Mouse (Mus musculus): ENCODE results near the gene Defa20. TPM values are rescaled to one million over a fixed set of nuclear protein-coding genes. Genes with fewer than 3 reads are reported as not detected.
"Not testable (repeated sequence)": the region's sequence is repeated elsewhere in the genome, so short reads cannot be mapped to it uniquely, and the experiment has no call there.

Defa20 gene
- not detected in 2 replicates for polyA plus RNA-seq (2014; fragmentation: Nextera tagmentation; extraction: Ambion mirVana)

GRCm38 (mm10) chr8:21508958-21509357, at the start of gene Defa20:
TSS of gene Defa20 (plus strand) at chr8:21509258.
- H3K36me3 ChIP-seq (ENCODE audit: control insufficient read depth, insufficient read depth, low read length); H3K27ac ChIP-seq (ENCODE audit: low read depth, low read length); H3K9ac ChIP-seq (replicated peaks; ENCODE audit: low read depth, low read length); H3K4me1 ChIP-seq (ENCODE audit: control insufficient read depth, insufficient read depth, low read length); ATAC-seq (ENCODE audit: low read depth); H3K27me3 ChIP-seq (ENCODE audit: control insufficient read depth, insufficient read depth, low read length); H3K9me3 ChIP-seq (ENCODE audit: control insufficient read depth, low read length); H3K4me3 ChIP-seq (ENCODE audit: low read depth, low read length); H3K4me2 ChIP-seq (ENCODE audit: low read depth, low read length): not testable (repeated sequence)
- no CpG with 5 or more reads among the region's 2 CpGs for WGBS

GRCm38 (mm10) chr8:21528732-21529131, 19.7 kb downstream of the Defa20 start, which contains the start of gene Defa32:
TSS of gene Defa32 (plus strand) at chr8:21529032.
- H3K4me2 ChIP-seq (ENCODE audit: low read depth, low read length); H3K9me3 ChIP-seq (ENCODE audit: control insufficient read depth, low read length); H3K4me3 ChIP-seq (ENCODE audit: low read depth, low read length); H3K27me3 ChIP-seq (ENCODE audit: control insufficient read depth, insufficient read depth, low read length); H3K4me1 ChIP-seq (ENCODE audit: control insufficient read depth, insufficient read depth, low read length); H3K9ac ChIP-seq (replicated peaks; ENCODE audit: low read depth, low read length); H3K27ac ChIP-seq (ENCODE audit: low read depth, low read length); H3K36me3 ChIP-seq (ENCODE audit: control insufficient read depth, insufficient read depth, low read length); ATAC-seq (ENCODE audit: low read depth): not testable (repeated sequence)
- WGBS = no CpG with 5 or more reads among the region's 2 CpGs

Other genes starting within 250 kb of the Defa20 start
- not detected in 2 replicates for gene Defa27, start 193.7 kb upstream of the Defa20 start, polyA plus RNA-seq (2014; fragmentation: Nextera tagmentation; extraction: Ambion mirVana)
- gene Defa29, start 182.2 kb upstream of the Defa20 start, polyA plus RNA-seq (2014; fragmentation: Nextera tagmentation; extraction: Ambion mirVana) = not detected in 2 replicates
- not detected in 2 replicates for gene Defa2, start 130.7 kb upstream of the Defa20 start, polyA plus RNA-seq (2014; fragmentation: Nextera tagmentation; extraction: Ambion mirVana)
- not detected in 2 replicates for gene Defa33, start 117.4 kb upstream of the Defa20 start, polyA plus RNA-seq (2014; fragmentation: Nextera tagmentation; extraction: Ambion mirVana)
- not detected in 2 replicates for gene Defa36, start 81.8 kb upstream of the Defa20 start, polyA plus RNA-seq (2014; fragmentation: Nextera tagmentation; extraction: Ambion mirVana)
- gene Gm7849, start 52.7 kb upstream of the Defa20 start, polyA plus RNA-seq (2014; fragmentation: Nextera tagmentation; extraction: Ambion mirVana) = not detected in 2 replicates
- not detected in 2 replicates for gene Defa32, start 19.8 kb downstream of the Defa20 start, polyA plus RNA-seq (2014; fragmentation: Nextera tagmentation; extraction: Ambion mirVana)
- not detected in 2 replicates for gene Defa37, start 56.1 kb downstream of the Defa20 start, polyA plus RNA-seq (2014; fragmentation: Nextera tagmentation; extraction: Ambion mirVana)
- gene Defa28, start 73.7 kb downstream of the Defa20 start, polyA plus RNA-seq (2014; fragmentation: Nextera tagmentation; extraction: Ambion mirVana) = not detected in 2 replicates
- not detected in 2 replicates for gene Gm7861, start 85.2 kb downstream of the Defa20 start, polyA plus RNA-seq (2014; fragmentation: Nextera tagmentation; extraction: Ambion mirVana)
- gene Defa26, start 108.9 kb downstream of the Defa20 start, polyA plus RNA-seq (2014; fragmentation: Nextera tagmentation; extraction: Ambion mirVana) = not detected in 2 replicates
- gene Defa17, start 146.5 kb downstream of the Defa20 start, polyA plus RNA-seq (2014; fragmentation: Nextera tagmentation; extraction: Ambion mirVana) = not detected in 2 replicates
- not detected in 2 replicates for gene Defa34, start 156.5 kb downstream of the Defa20 start, polyA plus RNA-seq (2014; fragmentation: Nextera tagmentation; extraction: Ambion mirVana)
- not detected in 2 replicates for gene AY761184, start 194.4 kb downstream of the Defa20 start, polyA plus RNA-seq (2014; fragmentation: Nextera tagmentation; extraction: Ambion mirVana)
- gene Defa24, start 225.2 kb downstream of the Defa20 start, polyA plus RNA-seq (2014; fragmentation: Nextera tagmentation; extraction: Ambion mirVana) = not detected in 2 replicates